Mouse (Mus musculus): ENCODE measurements around the gene Celf2.
"Not testable (repeated sequence)": the region's sequence is repeated elsewhere in the genome, so short reads cannot be mapped to it uniquely, and the experiment has no call there.

Celf2 gene

GRCm38 (mm10) chr2:7509463-7509862 is at the start of gene Celf2:
Celf2 (minus strand) TSS chr2:7509563.
- not testable (repeated sequence) for DNase-seq (ENCODE audit: low spot score)

DNA sequence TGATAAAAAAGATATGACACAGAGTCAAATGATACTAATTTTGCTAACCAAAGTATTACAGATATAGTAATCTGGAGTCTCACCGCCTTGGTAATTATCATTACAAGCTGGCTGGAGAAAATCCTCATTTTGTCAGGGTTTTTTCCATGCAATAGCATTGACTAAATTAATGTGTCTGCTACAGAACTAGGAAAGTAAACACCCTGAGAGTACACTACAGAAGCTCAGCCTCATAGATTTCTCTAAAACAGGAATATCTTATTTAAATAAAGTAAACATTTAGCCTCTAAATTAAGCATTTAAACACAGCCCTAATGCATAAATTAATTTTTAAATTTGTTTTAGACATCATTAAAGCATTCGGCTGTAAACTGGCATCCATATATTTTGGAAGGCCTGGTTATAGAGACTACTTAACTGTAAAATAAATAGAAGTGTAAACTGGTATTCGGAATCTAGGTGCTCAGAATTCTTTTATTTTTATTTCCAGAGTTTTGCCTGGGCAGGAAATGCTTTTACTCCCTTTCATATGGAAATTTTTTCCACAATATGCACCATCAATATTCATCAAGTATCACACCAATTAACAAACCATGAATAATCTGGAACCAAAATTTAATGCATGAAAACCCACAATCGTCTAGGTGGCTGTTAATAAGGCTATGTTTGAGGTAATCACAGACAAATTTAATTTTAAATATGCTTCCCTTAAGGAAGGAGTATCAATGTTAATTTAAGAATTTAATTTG is 46.0 kb upstream of the Celf2 start:
- DNase-seq (ENCODE audit: low spot score) = no peak

DNA sequence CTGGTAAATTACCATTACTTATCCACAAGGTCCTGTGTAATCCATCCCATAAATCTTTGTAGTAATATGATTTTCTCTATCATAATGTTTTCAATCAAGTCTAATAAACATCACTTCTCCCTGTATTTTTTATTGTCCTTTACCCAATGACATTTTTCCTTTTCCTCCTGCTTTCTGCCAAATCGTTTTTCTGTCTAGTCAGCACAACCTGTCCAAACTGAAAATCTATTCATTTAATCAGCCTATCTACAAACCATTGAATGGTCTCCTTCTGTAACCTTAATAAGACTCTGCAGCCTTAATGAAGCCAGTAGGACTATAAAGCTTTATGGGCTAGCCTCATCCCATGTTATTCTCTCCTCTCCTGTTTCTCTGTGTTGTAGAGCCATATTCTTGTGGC is 45.2 kb upstream of the Celf2 start:
- DNase-seq (ENCODE audit: low spot score) = no peak

DNA sequence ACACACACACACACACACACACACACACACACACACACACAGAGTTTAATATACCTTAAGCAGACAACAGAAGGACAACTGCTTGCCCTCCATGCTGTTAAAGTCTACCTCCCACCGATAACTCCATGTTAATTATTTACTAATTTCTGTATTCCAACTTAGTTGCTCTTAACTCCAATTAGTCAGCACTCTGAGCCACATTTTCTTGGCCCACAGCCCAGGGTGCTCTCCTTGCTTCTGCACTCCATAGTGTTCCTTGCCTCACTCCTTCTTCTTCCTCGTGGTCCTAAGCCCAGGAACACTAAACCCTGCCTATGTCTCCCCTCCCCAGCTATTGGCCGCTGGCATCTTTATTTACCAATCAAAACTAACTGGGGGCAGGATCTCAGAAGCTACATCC is 43.5 kb upstream of the Celf2 start:
- DNase-seq (ENCODE audit: low spot score) = peak; percentile 8

DNA sequence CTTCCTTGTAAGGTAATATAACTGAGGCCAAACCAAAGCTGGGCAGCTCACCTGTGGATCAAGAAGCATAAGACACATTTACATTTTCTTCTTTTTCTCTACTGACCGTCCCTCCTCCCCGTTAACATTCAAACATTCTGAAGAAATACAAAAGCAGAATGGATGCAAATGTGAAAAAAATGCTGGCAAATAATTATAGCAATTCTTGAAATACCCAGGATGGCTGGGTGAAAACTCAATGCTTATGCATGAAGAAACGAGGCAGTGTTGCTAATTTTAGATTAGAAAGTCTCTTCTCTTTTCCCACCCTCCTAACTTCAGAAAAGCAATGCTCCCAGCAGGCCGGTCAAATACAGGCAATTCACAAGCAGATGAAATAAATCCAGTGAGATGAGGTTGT is 39.5 kb upstream of the Celf2 start:
- DNase-seq (ENCODE audit: low spot score) = no peak

DNA sequence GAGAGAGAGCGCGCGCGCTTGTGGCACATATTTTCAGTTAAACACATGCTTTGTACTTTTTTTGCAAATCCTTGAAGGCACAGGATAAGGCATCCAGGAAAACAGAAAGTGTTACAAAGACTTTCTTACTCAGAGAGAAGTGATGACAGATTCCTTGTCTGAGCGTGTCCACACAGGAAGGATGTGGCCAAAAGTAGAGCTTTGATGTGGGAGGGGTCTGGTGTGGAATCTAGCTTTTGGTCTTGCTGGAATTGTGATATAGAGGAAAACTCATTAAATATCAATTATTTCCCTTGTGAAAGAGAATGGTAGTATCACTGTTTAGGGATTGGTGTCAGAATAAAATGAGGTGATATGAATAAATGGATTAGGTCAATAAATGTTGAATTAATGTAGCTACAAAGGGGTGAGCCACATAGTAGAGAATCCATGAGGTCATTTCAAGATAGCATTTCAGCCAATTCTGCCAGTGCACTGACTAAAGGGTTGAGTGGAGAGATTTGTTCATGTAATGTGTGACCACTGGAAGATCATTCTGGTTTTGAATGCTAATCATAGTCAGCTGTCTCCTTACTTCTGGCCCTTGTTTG is 25.3 kb upstream of the Celf2 start:
- DNase-seq (ENCODE audit: low spot score) = no peak

DNA sequence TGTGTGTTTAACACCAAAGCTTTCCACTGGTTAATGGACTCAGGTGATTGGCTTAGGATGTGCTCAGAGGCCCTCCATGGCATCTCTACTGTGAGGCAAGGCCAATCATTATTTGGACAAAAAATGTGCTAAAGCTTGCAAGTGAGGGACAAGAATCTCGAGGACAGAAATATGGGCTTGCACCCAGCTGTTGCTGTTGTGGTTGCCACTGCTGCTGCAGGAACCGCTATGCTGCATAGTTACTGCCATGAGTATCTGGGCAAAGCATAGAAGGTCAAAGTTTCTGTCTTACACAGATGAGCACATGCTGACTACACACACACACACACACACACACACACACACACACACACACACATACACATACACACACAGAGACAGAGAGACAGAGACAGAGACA is 24.8 kb upstream of the Celf2 start:
- DNase-seq (ENCODE audit: low spot score) = no peak

GRCm38 (mm10) chr2:7531185-7531960 is 22.0 kb upstream of the Celf2 start:
- no peak for DNase-seq (ENCODE audit: low spot score)

- DNase-seq (ENCODE audit: low spot score) = no peak
Observed at GRCm38 (mm10) chr2:7530461-7531184, 21.3 kb upstream of the Celf2 start.

GRCm38 (mm10) chr2:7529637-7530036 is 20.3 kb upstream of the Celf2 start:
- DNase-seq (ENCODE audit: low spot score) = peak; percentile 24

GRCm38 (mm10) chr2:7526696-7527095 is 17.3 kb upstream of the Celf2 start:
- DNase-seq (ENCODE audit: low spot score) = no peak

DNA sequence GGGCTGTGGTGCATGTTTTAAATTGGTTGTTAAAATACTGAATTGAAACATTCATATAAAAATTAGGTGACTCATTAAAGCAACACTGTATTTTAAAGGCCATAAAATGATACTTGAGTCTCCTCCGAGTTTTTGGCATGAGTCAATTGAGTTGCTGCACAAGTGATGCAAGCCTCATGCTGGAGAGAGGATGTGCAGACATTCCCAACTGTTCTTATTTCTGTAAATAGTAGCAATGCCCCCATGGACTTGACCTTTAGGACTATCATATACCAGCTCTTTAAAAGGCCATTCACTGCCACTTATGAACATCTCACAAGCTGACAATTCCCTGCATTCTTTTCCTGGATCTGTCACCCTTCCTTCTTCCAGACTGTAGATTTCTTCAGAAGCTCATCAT is 10.1 kb upstream of the Celf2 start:
- no peak for DNase-seq (ENCODE audit: low spot score)

GRCm38 (mm10) chr2:7493420-7493819 is 15.9 kb downstream of the Celf2 start:
- no peak for DNase-seq (ENCODE audit: low spot score)

DNA sequence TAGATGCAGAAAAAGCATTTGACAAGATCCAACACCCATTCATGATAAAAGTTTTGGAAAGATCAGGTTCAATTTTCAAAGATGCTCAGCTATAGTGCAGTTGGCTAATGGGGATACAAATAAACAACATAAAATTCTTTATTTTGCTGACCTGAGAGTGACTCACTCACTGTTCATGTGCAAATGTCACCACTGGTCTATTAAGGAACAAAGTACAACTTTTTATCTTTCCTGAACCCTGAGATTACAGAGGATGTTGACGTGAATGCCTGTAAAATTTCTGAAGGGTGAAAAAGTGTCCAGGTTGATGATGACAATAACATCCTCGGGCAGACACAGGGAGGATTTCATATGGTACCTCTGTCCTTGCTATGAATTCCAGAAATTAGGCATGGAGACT is 24.4 kb downstream of the Celf2 start:
- no peak for DNase-seq (ENCODE audit: low spot score)

GRCm38 (mm10) chr2:7482062-7482461 is 27.3 kb downstream of the Celf2 start:
- DNase-seq (ENCODE audit: low spot score) = no peak

DNA sequence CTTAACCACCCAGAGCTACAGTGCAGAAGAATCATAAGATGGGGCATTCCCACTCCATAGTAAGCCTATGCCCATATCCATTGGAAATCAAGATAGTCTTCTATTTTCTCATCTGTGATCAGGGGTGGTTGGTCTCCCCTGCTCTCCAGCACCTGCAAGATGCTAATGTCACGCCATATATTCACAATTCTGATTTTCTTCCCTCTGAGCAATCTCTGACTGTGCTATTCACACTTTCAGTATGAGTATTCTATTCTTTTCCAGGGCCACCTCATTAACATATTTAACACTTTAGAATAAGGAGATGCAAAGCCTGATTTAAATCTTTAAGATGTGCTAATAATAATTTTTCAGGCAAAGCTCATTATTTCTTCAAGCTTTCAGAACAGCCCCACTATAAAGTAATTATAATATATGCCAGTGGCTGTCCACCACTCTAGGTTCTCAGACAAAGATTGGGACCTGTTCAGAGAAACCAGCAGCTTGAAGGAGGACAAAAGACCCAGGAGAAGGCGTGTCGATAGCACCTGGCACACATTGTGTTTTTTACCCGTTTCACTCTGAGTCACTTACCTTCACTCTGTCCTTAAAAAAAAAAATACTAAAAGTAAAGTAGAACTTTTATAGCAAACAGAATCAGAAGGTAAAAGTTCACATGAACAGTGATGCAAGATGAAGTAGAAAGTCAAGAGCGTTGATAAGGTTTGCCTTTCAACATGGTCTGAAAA is 48.9 kb downstream of the Celf2 start:
- no peak for DNase-seq (ENCODE audit: low spot score)

DNA sequence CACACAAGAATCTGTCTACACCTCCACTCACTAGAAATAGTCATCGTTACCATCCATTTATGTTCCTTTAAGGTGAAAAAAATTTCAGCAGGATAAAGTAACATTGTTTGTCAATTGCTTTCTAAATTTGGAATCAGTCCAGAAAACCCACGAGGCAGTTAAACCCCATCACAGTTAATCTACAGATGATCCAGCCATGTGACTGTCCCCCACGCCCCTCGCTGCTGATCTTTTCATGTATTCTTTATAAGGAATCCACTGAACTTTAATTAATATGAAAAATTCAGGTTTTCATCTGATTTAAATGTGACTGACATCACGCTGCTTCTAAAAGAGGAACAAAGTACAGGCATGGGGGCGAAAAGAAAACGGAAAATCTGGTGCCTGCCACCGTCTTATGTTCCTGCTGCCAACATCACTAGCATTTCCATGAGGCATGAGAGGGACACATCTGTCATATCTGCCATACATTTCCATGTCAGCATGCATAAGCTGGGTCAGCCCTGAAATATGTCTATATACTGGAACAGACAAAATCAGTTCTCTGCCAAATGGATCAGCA is 70.6 kb downstream of the Celf2 start:
- DNase-seq (ENCODE audit: low spot score) = no peak

DNA sequence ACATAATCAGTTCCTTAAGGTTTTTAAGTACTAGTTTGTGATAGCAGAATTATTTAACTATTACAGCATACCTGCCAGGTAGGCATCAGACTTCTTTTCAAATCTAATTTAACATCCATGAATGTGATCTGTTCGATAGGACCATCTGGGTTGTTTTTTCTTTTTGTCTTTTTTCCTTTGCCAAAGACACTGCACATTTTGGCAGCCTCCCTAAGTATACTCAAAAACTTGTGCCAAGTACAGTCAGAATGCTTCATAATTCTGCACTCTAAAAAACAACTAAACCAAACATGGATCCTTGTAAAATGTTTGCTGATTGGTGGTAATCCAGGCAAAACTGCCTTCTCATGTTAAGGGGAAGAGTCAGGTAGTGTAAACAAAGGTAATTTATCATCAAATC is 82.9 kb downstream of the Celf2 start:
- DNase-seq (ENCODE audit: low spot score) = peak; percentile 28

DNA sequence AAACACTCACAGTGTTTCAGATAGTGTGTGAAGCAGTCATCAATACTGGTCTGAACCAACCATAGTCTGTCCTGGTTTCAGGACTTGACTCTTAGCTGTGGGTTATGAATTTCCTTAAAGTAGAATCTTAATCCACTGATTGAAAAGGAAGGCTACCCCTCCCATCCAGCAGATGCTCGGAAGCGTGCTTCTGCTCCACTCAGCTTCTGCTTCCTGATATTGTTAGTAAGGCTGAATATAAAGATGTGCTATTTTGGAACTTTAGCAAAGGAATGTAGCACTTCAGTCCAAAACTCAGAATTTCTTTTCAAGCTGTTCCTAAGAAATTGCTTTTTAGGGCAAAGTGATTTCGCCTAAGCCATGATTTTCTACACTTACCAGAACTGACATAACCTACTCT is 108.8 kb downstream of the Celf2 start:
- no peak for DNase-seq (ENCODE audit: low spot score)

- DNase-seq (ENCODE audit: low spot score) = no peak
Observed at GRCm38 (mm10) chr2:7395935-7396334, 113.4 kb downstream of the Celf2 start.

DNA sequence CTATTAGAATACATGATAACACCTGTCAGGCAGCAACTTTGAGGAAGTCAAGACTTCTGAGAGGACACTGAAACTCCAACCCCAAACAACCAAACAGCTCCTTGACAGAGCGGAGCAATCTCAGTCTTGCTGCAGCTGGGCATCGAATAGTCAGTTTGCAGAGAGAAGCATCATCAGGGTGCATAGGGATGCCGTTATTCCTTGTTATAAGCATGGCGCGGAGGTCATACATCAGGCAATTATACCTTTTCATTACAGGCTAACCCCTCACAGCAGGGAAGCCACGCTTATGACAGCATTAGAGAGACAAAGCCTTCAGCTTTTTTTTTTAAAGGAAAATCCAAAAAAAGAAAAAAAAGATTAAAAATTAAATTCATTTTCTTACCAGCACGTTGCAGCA is 113.9 kb downstream of the Celf2 start:
- no peak for DNase-seq (ENCODE audit: low spot score)

DNA sequence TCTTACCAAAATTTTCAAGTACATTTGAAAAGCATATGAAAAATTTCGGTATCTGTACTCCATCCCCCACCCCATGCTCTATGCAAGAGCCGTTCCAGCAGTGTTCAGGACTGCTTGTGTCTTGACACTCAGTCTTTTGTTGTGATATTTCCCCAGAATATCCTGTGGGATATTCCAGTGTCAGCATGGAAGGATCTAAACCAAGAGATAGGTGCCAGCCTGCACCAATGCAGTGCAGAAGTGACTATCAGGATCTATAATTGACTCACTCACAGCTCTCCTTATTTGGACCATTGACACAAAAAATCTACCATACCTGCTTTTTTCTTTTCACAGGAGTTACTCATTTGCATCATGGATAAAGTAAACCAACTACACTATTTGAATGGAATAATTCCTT is 116.9 kb downstream of the Celf2 start:
- no peak for DNase-seq (ENCODE audit: low spot score)
